Mouse (Mus musculus) gastrocnemius, postnatal 4 days (tissue): ENCODE measurements around the gene Cd2ap. TPM values are rescaled to one million over a fixed set of nuclear protein-coding genes. Genes with fewer than 3 reads are reported as not detected.
A peak's percentile ranks its signal among the peaks of the same experiment; 100 is the strongest.
"Not testable (repeated sequence)": the region's sequence is repeated elsewhere in the genome, so short reads cannot be mapped to it uniquely, and the experiment has no call there.

Source experiments
- DNase-seq, 2 experiments: peaks; one replicate each; pipeline ENCODE4 v3.0.0; 2021 to 2022; ENCODE audit warnings: low spot score in 2 of 2, mixed read lengths in 2 of 2
- long read RNA-seq, 2 experiments: library from polyadenylated mRNA; stranded (forward); transcript quantifications; one replicate each; pipeline ENCODE4 v2.0.0; 2021
- total RNA-seq, 2 experiments: library from RNA; stranded (reverse); gene quantifications; 2 replicates each; pipeline ENCODE4 v1.2.3; 2021

Gene Cd2ap
- 10 to 100 TPM; 35.0 to 37.1 TPM for total RNA-seq
- long read RNA-seq, experiment 1, full-length matches to known transcripts, result 12 of 23 reads
- long read RNA-seq, experiment 1, partial matches to known transcripts, result 1 of 23 reads
- long read RNA-seq, experiment 1, other reads (novel, unspliced or antisense), result 10 of 23 reads
- long read RNA-seq, experiment 2, full-length matches to known transcripts, result 9 of 24 reads
- long read RNA-seq, experiment 2, partial matches to known transcripts, result 1 of 24 reads
- long read RNA-seq, experiment 2, other reads (novel, unspliced or antisense), result 14 of 24 reads

DNA sequence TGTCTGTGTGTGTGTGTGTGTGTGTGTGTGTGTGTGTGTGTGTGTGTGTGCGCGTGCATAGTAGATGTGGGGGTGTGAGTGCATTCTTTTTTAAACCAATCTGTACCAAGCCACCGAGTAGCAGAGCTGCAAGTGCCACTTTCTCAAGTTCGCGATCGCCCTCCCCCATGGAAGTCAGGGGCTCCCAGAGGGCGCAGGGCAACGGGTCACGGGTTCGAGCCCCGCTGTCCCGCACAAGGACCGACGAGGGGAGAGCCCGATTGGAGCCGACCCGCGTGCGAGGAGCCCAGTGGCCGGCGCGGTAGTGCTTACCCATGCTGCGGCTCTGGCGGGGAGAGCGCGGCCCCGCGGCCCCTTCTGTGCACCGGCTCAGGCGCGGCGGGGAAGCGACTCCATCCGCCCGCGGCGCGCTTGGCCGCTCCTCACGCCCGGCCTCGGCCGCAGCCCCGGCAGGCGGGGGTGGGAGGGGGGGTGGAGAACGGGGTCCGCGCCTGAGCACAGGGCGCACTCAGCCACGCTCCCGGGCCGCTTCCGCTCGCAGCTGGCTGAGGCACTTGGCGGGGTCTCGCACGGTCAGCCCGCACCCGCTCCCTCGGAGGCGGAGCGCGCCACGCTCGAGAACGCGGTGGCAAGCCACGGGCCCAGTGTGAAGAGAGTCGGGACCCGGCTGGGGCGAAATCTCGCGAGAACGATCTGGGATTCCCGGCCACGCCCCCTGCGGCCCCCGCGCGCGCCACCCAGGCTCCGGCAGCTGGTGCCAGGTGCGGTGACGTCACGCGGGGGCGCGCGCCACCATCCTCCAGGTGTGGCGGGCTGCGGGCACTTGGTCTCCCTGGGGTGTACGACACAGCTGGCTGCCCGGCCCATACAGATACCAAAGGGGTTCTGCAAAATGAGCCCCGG is at the start of gene Cd2ap:
Gene Cd2ap, minus strand, starts transcription at position 665 of the 903 bp plus-strand sequence.
- DNase-seq, result peak; percentile 97 to 98

DNA sequence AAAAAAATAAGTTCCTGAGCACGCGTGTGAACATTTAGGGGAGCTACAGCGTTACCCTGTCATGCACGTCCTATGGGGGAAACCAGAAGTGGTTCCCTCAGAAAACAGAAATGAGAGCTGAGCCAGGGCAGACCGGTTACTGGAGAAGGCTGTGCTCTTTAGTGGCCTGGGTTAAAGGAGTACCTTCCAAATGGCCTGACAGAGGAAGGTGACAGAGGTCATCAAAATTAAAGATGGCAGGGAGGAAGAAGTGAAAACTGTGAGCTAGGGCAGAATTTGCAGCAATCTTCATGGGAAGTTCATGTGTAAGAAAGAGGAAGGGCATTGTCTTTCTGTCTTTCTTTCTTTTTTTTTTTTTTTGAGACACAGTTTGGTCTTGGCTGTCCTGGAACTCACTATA is 48.3 kb upstream of the Cd2ap start:
- DNase-seq, result no peak

DNA sequence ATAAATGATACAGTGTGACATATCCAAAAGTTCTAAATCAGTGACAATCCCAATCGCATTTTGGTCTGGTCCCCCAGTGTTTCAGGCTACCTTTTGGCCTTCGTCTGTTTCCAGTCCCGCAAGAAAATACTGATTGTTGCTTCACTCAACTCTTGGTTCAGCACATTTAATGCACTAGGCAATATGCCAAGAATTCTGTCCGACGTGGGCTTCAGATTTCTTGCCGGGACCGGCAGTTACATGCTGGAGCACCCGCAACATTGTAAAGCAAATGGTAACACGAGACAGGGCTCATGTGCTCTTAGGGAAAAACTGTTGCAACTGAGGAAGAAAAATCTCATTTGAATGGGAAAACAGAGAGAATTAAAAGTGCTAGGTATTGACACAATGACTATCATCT is 42.3 kb upstream of the Cd2ap start:
- DNase-seq, result no peak

DNA sequence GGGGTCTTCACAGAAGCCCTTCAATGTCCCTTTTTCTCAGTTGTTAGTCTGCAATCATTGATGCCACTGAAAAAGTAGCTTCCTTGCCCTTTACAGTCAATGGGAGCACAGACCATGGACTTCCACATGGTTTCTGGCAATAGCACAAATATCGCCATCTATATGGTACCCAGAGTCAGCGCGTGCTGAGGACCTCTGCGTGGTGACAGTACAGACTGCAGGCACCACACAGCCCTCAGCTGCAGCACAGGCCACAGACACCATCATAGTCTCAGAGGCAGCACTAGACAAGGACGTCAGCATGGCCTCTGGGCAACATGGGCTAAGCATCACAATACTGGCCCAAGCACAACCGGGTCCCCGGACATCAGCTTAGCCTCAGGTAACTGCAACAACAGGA is 38.3 kb upstream of the Cd2ap start:
- DNase-seq, result no peak

DNA sequence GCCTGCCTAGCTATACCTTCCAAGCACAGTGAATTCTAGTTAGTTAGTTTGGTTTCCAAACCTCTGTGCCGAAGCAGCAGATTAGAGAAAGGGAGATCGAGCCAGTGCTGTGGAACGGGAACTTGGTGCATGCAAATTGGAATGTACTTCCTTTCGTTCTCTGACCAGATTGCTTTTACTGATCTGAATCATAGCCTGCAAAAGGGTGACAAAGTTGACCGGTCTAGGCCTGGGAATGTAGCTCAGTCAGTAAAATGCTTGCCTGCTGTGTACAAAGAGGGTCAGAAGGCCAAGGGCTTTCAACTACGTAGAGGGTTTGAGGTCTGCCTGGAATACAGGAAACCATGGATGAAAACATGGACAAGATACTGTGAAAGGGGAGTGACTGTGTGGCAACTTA is 35.7 kb upstream of the Cd2ap start:
- no peak for DNase-seq

DNA sequence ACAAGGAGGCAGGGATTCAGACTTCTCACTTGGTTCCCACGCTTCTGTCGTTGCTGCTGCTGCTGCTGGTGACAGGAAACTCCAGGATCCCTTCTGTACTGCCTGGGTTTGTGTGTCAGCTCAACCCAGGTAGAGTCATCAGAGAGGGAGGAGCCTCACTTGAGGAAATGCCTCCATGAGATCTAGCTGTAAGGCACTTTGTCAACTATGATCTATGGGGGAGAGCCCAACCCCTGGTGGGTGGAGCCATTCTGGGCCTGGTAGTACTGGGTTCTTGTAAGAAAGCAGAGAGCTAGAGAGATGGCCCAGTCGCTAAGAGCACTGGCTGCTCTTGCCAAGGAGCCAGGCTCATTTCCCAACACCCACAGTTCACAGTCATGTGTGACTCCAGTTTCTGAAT is 34.0 kb upstream of the Cd2ap start:
- DNase-seq, result no peak

DNA sequence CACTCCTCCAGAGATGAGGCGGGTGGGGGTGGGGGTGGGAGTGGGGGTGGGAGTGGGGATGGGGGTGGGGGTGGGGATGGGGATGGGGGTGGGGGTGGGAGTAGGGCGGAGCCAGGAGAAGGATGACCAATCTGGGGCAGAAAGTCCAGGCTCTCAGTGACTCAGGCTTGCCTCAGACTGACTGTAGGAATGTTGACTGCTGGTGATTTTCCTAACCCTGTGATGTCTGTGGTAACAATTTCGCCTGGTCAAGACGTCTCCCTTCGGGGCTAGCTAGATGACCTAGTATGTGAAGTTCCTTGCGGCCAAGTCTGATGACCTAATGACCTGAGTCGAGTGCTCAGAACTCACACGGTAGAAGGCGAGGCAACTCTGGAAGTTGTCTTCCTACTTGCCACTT is 32.9 kb upstream of the Cd2ap start:
- no peak for DNase-seq

DNA sequence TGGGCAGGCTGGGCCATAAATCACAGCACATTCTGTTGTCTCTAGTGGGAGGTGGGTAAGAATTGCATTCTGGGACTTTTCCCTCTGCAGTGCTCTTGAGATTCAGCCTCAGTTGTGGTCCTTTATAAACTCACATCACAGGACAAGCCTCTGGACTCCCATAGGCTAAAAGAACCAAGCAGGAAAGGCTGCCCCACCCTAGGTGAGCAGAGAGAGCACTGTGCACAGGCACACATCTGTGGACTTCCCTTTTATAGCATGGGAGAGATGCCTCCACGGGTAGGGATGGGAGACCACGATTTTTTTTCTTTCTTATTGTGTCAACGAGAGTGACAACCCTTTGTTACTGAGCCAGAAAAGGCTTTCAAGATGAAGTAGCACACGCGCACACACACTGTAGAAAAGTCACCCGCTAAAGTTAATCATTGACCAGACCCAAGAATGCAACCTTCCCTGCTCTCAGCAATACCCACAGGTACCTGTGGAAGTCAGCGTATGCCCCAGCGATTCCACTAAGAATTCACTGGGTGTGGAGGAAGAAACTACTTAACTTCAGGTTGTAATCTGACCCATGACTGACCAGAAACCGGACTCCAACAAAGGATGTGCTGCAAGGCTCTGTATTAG is 32.4 kb upstream of the Cd2ap start:
- DNase-seq, result no peak

DNA sequence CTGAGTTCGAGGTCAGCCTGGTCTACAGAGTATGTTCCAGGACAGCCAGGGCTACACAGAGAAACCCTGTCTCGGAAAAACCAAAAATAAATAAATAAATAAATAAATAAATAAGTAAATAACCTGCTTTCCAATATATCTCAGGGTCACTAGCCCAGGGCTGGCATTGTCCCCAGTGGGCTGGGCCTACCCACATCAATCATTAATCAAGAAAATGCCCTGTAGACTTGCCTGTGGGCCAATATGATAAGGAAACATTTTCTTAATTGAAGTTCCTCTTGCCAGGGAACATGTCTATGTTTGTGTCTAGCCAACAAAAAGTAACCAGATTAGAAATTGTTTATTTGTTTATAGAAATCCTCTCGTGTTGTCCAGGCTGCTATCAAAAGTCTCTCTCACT is 31.7 kb upstream of the Cd2ap start:
- DNase-seq, result no peak

DNA sequence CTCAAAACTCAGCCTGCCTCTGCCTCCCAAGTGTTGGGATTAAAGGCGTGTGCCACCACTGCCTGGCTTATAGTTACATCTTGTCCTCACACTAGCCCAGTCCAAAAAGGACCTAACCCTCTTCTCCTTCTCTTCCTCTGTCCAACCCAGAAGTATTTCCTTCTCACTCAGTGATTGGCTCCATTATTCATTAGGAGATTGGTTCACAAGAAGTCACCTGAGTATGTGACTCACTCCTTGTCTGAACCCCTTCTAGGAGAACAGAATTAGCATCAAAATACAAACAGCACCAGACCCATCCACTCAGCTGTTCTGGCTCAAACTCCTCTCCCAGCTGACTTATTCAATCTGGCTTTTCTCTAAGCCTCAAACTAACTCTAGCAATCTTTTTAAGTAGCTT is 30.0 kb upstream of the Cd2ap start:
- not testable (repeated sequence) for DNase-seq

DNA sequence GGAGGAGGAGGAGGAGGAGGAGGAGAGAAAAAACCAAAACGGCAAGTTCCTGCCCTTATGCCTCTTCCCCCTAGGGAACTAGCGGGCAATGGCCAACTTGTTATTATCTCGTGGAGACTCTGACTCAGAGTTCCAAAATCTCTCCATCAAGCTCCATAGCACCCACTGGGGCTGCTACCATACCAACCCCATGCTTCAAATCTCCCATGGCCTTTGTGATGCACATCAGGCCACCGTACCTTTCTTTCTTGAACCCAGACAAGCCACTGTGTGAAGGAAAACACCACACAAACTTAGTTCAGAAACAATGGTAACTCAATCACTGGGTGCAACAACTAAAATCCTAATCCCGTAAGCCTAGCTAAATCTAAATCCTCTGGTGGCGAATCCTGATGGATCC is 29.5 kb upstream of the Cd2ap start:
- DNase-seq, result no peak

DNA sequence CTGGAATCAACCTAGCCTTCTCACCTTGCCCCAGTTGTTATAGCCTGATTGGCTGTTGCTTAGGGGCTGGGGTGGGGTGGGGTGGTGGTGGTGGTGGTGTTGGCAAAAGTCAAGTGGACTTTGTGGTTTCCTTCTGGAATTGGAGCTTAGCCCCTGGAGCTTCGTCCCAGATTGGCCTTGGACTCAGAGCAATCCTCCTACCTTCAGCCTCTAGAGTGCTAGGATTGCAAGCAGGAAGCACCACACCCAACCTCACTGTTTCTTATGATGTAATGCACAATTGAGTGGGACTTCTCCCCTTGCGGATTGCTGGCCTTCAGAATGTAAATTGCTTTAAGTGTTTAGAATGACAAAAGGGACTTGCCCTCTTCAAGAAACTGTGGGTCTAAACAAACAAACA is 24.3 kb upstream of the Cd2ap start:
- no peak for DNase-seq

DNA sequence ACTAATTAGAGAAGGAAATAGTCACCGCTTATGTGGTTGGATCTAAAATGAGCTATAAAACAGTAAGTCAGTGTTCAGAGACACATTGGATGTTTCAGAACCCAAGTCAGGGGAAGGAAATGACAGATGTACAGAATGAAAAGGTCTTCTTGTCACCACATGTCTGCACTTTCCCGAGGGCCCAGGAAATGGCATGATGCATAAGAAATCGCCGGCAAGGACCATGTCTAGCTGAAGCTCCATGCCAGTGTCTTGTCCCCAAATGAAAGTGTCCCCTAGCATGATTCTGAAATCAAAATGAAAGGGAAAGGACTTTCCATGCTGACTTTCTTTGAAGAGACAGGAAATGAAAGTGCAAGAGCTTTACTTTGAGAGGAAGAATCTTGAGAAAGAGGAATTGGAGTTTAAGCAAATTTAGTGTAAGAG is 10.8 kb upstream of the Cd2ap start:
- no peak for DNase-seq

DNA sequence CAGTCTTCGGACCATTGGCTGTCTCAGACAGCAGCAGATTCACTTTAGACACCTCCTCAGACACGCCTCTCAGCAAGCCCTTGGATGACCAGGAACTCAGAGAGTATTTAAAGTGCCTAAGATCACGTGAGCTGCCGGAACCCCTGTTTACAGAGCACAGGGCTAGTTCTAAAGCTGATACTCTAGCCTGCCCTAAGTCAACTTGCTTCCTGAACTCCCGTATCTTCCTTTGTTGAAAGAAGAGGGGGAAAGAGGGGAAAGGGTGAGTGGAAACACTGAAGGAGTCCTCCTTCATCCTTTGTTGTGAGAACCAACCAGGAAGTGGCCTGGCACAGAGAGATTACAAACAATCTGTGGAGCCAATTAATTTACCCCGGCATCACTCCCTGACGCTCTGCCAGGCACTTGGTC is 8.6 kb upstream of the Cd2ap start:
- DNase-seq, result no peak

DNA sequence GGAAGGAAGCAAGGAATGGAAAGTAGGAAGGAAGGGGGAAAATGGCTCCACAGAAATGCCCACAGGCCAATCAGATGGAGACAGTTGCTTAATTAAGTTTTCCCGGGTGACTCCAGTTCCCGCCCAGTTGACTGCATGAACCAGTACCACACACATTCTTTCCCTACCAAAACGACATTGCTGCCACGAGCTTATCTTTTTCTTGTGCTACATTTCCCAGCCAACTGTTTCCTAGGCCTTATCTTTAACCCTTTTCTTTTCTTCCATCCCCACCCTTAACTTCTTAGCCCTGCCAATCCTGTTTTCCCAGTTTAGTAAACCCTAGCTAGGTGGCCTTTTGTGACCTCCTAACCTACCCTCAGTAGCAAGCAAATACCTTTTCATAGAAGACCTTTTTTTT is 7.9 kb upstream of the Cd2ap start:
- no peak for DNase-seq

DNA sequence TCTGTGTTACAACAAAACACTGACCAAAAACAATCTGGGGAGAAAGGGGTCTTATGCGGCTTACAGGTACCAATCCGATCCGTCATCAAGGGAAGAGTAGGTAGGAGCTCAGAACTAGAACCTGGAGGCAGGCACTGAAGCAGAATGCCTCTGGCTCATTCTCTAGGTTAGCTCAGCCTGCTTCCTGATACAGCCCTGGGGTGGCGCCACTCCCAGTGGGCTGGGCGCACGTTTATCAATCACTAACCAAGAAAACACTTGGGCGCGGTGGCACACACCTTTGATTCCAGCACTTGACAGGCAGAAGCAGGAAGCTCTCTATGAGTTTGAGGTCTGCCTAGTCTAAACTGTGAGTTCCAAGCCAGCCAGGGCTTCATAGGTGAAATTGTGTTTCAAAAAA is 7.3 kb upstream of the Cd2ap start:
- DNase-seq, result no peak

DNA sequence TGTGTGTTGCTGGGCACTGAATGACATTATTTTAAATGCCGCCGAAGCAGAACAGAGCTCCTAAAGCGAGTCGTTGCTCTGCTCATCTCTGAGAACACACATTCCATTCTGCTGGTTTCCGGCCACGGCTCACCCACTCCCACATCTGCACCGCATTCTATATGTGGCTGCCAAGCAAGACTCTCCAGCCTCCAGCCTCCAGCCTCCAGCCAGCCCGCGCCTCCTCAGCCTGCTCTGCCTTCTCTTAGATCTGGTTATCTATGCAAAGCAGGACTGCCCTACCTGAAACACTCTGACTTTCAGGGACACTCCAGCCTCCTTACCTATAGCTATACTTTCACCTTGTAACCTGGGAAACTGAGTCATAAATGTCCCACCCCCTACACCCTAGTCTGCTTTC is 6.8 kb upstream of the Cd2ap start:
- DNase-seq, result peak in 1 of 2 experiments; percentile 11

DNA sequence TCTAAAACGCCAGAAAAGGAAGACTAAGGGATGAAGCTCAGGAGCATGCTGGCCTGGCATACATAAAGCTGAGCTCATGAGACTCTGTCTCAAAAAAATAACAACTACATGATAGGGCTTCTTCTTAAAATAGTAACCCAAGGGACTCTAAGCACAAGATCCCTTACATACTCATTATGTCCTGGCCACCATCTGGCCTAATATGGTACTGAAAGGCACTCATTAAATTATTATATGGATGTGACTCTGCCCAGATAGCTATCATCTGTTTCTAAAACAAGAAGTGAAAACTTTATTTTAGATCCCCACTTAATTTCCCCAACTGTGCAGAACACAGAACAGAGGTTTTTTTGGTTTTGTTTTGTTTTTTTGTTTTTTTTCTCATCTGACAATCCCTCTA is 6.4 kb upstream of the Cd2ap start:
- no peak for DNase-seq

DNA sequence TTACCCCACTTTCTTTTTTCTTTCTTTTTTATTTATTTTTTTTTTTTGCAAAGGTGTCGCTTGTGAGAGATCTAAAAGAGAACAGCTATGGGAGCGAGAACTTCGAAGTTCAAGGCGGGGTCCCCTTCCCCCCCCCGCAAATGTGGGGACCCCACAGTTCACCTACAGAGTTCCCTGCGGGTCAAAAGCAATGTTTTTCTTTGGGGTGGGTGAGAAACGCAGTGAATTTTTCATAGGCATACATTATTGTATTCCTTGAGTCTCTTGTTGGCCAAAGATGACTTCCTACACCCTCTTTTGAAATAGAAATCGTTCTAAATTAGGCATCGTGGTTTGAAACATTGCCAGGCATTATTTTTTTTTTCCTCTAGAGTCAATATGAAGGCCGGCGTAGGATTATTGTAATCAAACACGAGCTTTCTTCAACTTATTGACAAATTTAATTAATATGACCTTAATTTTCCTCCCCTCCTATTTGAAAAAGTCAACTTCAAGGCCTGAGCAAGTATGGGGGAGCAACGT is 500 bp upstream of the Cd2ap start:
- DNase-seq, result no peak

DNA sequence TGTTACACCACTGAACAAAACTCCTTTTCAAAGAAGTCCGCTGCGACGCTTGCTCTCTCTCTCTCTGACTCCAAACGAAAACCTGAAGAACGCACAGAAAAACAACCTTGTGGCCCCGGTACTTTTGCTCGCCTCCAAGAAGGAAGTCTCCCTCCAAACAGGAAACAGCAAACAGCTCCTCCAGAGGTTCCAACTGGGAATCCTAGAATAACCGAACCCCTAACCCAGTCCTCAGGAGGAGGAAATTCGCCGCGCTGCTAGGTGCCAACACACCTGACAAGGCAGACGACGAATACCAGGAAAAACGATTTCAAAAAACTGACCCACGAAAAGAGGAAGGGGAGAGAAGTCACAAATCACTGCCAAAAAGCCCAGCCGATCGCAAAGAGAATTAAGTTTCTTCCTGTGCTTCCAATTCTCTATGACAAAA is 879 bp downstream of the Cd2ap start:
- peak in 1 of 2 experiments; percentile 26 for DNase-seq

DNA sequence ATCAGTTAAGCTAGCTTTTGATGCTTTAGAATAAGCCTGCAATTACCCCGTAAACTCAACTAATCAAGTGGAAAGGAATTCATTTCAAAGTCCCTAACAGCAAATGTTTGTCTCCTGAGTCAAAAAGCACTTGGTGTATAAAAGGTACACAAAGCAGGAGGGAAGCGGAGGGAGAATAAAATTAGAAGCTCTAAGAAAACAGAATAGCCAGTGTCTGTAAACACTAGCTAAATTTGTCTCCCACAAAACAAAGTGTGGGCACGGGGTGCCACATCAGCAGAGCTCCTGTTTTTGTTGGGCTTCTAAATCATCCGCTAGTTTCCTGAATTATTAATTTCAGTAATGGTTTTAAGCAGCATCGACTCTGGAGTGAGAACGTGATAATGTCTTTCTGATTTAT is 1.4 kb downstream of the Cd2ap start:
- no peak for DNase-seq

DNA sequence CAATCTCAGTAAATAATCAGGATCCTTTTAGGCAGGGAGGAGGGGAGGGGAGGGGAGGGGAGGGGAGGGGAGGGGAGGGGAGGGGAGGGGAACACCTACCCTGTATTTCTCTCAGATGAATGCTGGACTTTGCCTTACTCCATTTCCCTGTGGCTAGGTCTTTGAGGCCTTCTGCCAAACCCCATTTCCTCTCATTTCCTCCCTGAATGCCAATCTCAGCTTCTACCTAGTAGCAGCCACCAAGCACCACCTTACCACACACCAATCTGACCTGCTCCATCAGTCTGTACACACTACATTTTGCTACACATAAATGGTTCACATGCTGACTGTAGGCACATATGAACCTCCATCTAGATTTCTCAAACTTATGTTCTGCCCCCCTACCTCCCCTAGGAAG is 6.0 kb downstream of the Cd2ap start:
- no peak for DNase-seq
